Mouse (Mus musculus): Measurements from ENCODE around the gene Wfdc8. TPM values are rescaled to one million over a fixed set of nuclear protein-coding genes. Genes with fewer than 3 reads are reported as not detected.
"Not testable (repeated sequence)": the region's sequence is repeated elsewhere in the genome, so short reads cannot be mapped to it uniquely, and the experiment has no call there.

Gene Wfdc8
- polyA plus RNA-seq, 1 experiment from 2014 or later = not detected

- Histone ChIP-seq H3K4me1 (no peaks in the 10 kb centered on the region), H3K36me3 (replicated peaks) (no peaks in the 10 kb centered on the region), H3K27ac (replicated peaks) (no peak overlapping the region), H3K4me3 (no peak overlapping the region), H3K27me3 (replicated peaks; ENCODE audit: low read depth, poor library complexity, severe bottlenecking) (no peaks in the 10 kb centered on the region), H3K9me3 (peaks cover 4% of the 10 kb centered on the region; the same call in 1 of the 2 replicates)
- no peak for DNase-seq (ENCODE audit: low spot score)
- 72% methylated on average over 3 of the region's 3 CpGs for WGBS
Measured at GRCm38 (mm10) chr2:164600179-164600578, 13.2 kb downstream of the Wfdc8 start.

GRCm38 (mm10) chr2:164593494-164593893 lies 19.9 kb downstream of the Wfdc8 start, which contains the start of gene Eppin:
Gene Eppin, minus strand, starts transcription at chr2:164593594.
- no peak within 1 kb of the TSS for H3K27ac ChIP-seq (replicated peaks)
- no peaks in the 10 kb centered on the region for H3K36me3 ChIP-seq (replicated peaks)
- WGBS = 80% methylated on average over 4 of the region's 4 CpGs
- H3K9me3 ChIP-seq = no peaks in the 10 kb centered on the region
- no peaks in the 10 kb centered on the region for H3K27me3 ChIP-seq (replicated peaks; ENCODE audit: low read depth, poor library complexity, severe bottlenecking)
- no peak for DNase-seq (ENCODE audit: low spot score)
- H3K4me1 ChIP-seq = peaks cover 5% of the 10 kb centered on the region
- H3K4me3 ChIP-seq = no peak within 1 kb of the TSS

- Histone ChIP-seq H3K27ac (replicated peaks) (peak overlapping the region; percentile 84), H3K4me3 (no peak overlapping the region), H3K27me3 (replicated peaks; ENCODE audit: low read depth, poor library complexity, severe bottlenecking) (no peaks in the 10 kb centered on the region), H3K4me1 (peaks cover 5% of the 10 kb centered on the region), H3K9me3 (no peaks in the 10 kb centered on the region), H3K36me3 (replicated peaks) (no peaks in the 10 kb centered on the region)
- 7% methylated on average over 4 of the region's 4 CpGs for WGBS
- DNase-seq (ENCODE audit: low spot score) = peak; percentile 57
Measured at GRCm38 (mm10) chr2:164592014-164592413, 21.4 kb downstream of the Wfdc8 start.

- not testable (repeated sequence) for H3K9me3 ChIP-seq; H3K4me1 ChIP-seq; H3K36me3 ChIP-seq (replicated peaks); H3K4me3 ChIP-seq; DNase-seq (ENCODE audit: low spot score); H3K27me3 ChIP-seq (replicated peaks; ENCODE audit: low read depth, poor library complexity, severe bottlenecking); H3K27ac ChIP-seq (replicated peaks)
- WGBS = 72% methylated on average over 13 of the region's 13 CpGs
Measured at GRCm38 (mm10) chr2:164585025-164585725, 28.3 kb downstream of the Wfdc8 start, which contains the start of gene Wfdc6a. Gene Wfdc6a, minus strand, starts transcription at chr2:164585447.

- H3K4me3 ChIP-seq; H3K9me3 ChIP-seq; DNase-seq (ENCODE audit: low spot score); H3K4me1 ChIP-seq; H3K27me3 ChIP-seq (replicated peaks; ENCODE audit: low read depth, poor library complexity, severe bottlenecking); H3K27ac ChIP-seq (replicated peaks); H3K36me3 ChIP-seq (replicated peaks): not testable (repeated sequence)
- WGBS = 89% methylated on average over 6 of the region's 6 CpGs
Measured at GRCm38 (mm10) chr2:164573359-164573758, 40.1 kb downstream of the Wfdc8 start, which contains the start of gene Spint3. Gene Spint3, minus strand, starts transcription at chr2:164573459.

GRCm38 (mm10) chr2:164567460-164567859 lies 46.0 kb downstream of the Wfdc8 start:
- Histone ChIP-seq H3K36me3 (replicated peaks) (peaks cover 16% of the 10 kb centered on the region), H3K27ac (replicated peaks) (no peak overlapping the region), H3K4me3 (no peak overlapping the region), H3K9me3 (no peaks in the 10 kb centered on the region), H3K4me1 (peaks cover 21% of the 10 kb centered on the region), H3K27me3 (replicated peaks; ENCODE audit: low read depth, poor library complexity, severe bottlenecking) (peaks cover 6% of the 10 kb centered on the region; the same call in 1 of the 2 replicates)
- DNase-seq (ENCODE audit: low spot score) = no peak
- 93% methylated on average over 5 of the region's 5 CpGs for WGBS

- H3K27ac ChIP-seq (replicated peaks) = no peak overlapping the region
- H3K4me1 ChIP-seq = peaks cover 26% of the 10 kb centered on the region
- peaks cover 11% of the 10 kb centered on the region; the same call in 1 of the 2 replicates for H3K27me3 ChIP-seq (replicated peaks; ENCODE audit: low read depth, poor library complexity, severe bottlenecking)
- 87% methylated on average over 2 of the region's 2 CpGs for WGBS
- no peak for DNase-seq (ENCODE audit: low spot score)
- H3K9me3 ChIP-seq = no peaks in the 10 kb centered on the region
- peaks cover 16% of the 10 kb centered on the region for H3K36me3 ChIP-seq (replicated peaks)
- no peak overlapping the region for H3K4me3 ChIP-seq
Measured at GRCm38 (mm10) chr2:164566997-164567396, 46.4 kb downstream of the Wfdc8 start.

GRCm38 (mm10) chr2:164564346-164564745 lies 49.1 kb downstream of the Wfdc8 start:
- peak overlapping the region; percentile 93 for H3K27ac ChIP-seq (replicated peaks)
- peaks cover 16% of the 10 kb centered on the region for H3K36me3 ChIP-seq (replicated peaks)
- WGBS = 80% methylated on average over 5 of the region's 5 CpGs
- H3K4me1 ChIP-seq = peaks cover 26% of the 10 kb centered on the region
- H3K9me3 ChIP-seq = no peaks in the 10 kb centered on the region
- no peak for DNase-seq (ENCODE audit: low spot score)
- H3K27me3 ChIP-seq (replicated peaks; ENCODE audit: low read depth, poor library complexity, severe bottlenecking) = peaks cover 21% of the 10 kb centered on the region; the same call in 1 of the 2 replicates
- peak overlapping the region; percentile 68; the same call in 1 of the 2 replicates for H3K4me3 ChIP-seq

GRCm38 (mm10) chr2:164563339-164564038 lies 49.9 kb downstream of the Wfdc8 start:
- DNase-seq (ENCODE audit: low spot score) = peak; percentile 86
- Histone ChIP-seq H3K4me1 (peaks cover 30% of the 10 kb centered on the region), H3K27ac (replicated peaks) (peak overlapping the region; percentile 93), H3K4me3 (peak overlapping the region; percentile 68), H3K27me3 (replicated peaks; ENCODE audit: low read depth, poor library complexity, severe bottlenecking) (peaks cover 21% of the 10 kb centered on the region; the same call in 1 of the 2 replicates), H3K9me3 (no peaks in the 10 kb centered on the region), H3K36me3 (replicated peaks) (peaks cover 16% of the 10 kb centered on the region)
- WGBS = under 1% methylated on average over 32 of the region's 32 CpGs

GRCm38 (mm10) chr2:164562391-164563188 lies 50.8 kb downstream of the Wfdc8 start, which contains the start of gene Wfdc2:
Gene Wfdc2, plus strand, starts transcription at chr2:164562413.
- Histone ChIP-seq H3K27me3 (replicated peaks; ENCODE audit: low read depth, poor library complexity, severe bottlenecking) (peaks cover 26% of the 10 kb centered on the region; the same call in 1 of the 2 replicates), H3K9me3 (no peaks in the 10 kb centered on the region), H3K4me1 (peaks cover 30% of the 10 kb centered on the region), H3K36me3 (replicated peaks) (peaks cover 16% of the 10 kb centered on the region), H3K4me3 (peak within 1 kb of the TSS; percentile 68), H3K27ac (replicated peaks) (peak within 1 kb of the TSS; percentile 93)
- WGBS = 2% methylated on average over 24 of the region's 24 CpGs
- DNase-seq (ENCODE audit: low spot score) = peak; percentile 56

GRCm38 (mm10) chr2:164560106-164560505 lies 53.3 kb downstream of the Wfdc8 start:
- WGBS = 90% methylated on average over 8 of the region's 8 CpGs
- Histone ChIP-seq H3K27me3 (replicated peaks; ENCODE audit: low read depth, poor library complexity, severe bottlenecking) (peaks cover 26% of the 10 kb centered on the region; the same call in 1 of the 2 replicates), H3K27ac (replicated peaks) (no peak overlapping the region), H3K4me1 (peaks cover 30% of the 10 kb centered on the region), H3K36me3 (replicated peaks) (no peaks in the 10 kb centered on the region), H3K9me3 (no peaks in the 10 kb centered on the region), H3K4me3 (no peak overlapping the region)
- no peak for DNase-seq (ENCODE audit: low spot score)

All from embryonic facial prominence, embryonic 10.5 days (tissue).